Mouse (Mus musculus) liver, embryonic 12.5 days (tissue): ENCODE results near the gene Rsph3a. TPM values are rescaled to one million over a fixed set of nuclear protein-coding genes. Genes with fewer than 3 reads are reported as not detected.
"Not testable (repeated sequence)": the region's sequence is repeated elsewhere in the genome, so short reads cannot be mapped to it uniquely, and the experiment has no call there.

Experiments
- ATAC-seq: fragments of 200-750 bp; cut with Nextera tagmentation; 2 replicates; pipeline ENCODE4 v1.8.0; 2017; ENCODE audit warnings: moderate number of reproducible peaks, mild to moderate bottlenecking, moderate library complexity
- H3K27ac ChIP-seq: fragments of 300-500 bp; sonication (generic); 2 replicates; pipeline ENCODE4 v1.5.1; 2016; ENCODE audit warnings: mild to moderate bottlenecking
- H3K27me3 ChIP-seq: fragments of 300-500 bp; sonication (generic); replicated peaks from 2 replicates; pipeline ENCODE4 v1.6.1; 2016; ENCODE audit warnings: mild to moderate bottlenecking, moderate library complexity
- H3K36me3 ChIP-seq: fragments of 300-500 bp; sonication (generic); 2 replicates; pipeline ENCODE4 v1.6.1; 2016; ENCODE audit warnings: mild to moderate bottlenecking, moderate library complexity
- H3K4me1 ChIP-seq: fragments of 300-500 bp; sonication (generic); 2 replicates; pipeline ENCODE4 v1.6.1; 2016
- H3K4me2 ChIP-seq: fragments of 300-500 bp; sonication (generic); 2 replicates; pipeline ENCODE4 v1.6.1; 2016; ENCODE audit warnings: mild to moderate bottlenecking, moderate library complexity
- H3K4me3 ChIP-seq: fragments of 300-500 bp; sonication (generic); 2 replicates; pipeline ENCODE4 v1.5.1; 2016; ENCODE audit warnings: mild to moderate bottlenecking, moderate library complexity
- H3K9ac ChIP-seq: fragments of 300-500 bp; sonication (generic); 2 replicates; pipeline ENCODE4 v1.6.1; 2016; ENCODE audit warnings: mild to moderate bottlenecking, moderate library complexity
- H3K9me3 ChIP-seq: fragments of 300-500 bp; sonication (generic); replicated peaks from 2 replicates; pipeline ENCODE4 v1.6.1; 2016; ENCODE audit warnings: mild to moderate bottlenecking, moderate library complexity
- WGBS: fragments of 180-500 bp; shearing (Covaris S2); methylation state at CpG from one replicate; pipeline ENCODE4 v1.1.7; 2016; ENCODE audit not compliant: insufficient replicate concordance; 5-methylcytosine and 5-hydroxymethylcytosine counted together
- polyA plus RNA-seq: library from polyadenylated mRNA; unstranded; fragments of >200 nt; fragmentation: Nextera tagmentation; extraction: Ambion mirVana; gene quantifications from 2 replicates; pipeline ENCODE4 v1.2.1, GENCODE M21; 2016

Gene Rsph3a
- polyA plus RNA-seq = 23.0 and 26.0 TPM in 2 replicates

GRCm38 (mm10) chr17:7945117-7946052 lies at the start of gene Rsph3a:
Rsph3a (plus strand) TSS chr17:7945614.
- Histone ChIP-seq H3K27ac (peak within 1 kb of the TSS; percentile 84), H3K9ac (peak within 1 kb of the TSS; percentile 69), H3K4me3 (peak within 1 kb of the TSS; percentile 67), H3K4me2 (peak within 1 kb of the TSS; percentile 73)
- H3K9me3 ChIP-seq, H3K36me3 ChIP-seq, H3K27me3 ChIP-seq, H3K4me1 ChIP-seq: not testable (repeated sequence)
- WGBS = 4% methylated on average over 55 of the region's 58 CpGs
- peak; percentile 96 for ATAC-seq

GRCm38 (mm10) chr17:7896047-7896635 lies 49.3 kb upstream of the Rsph3a start:
- H3K36me3 ChIP-seq = no peaks in the 10 kb centered on the region
- no peaks in the 10 kb centered on the region for H3K9me3 ChIP-seq
- H3K4me2 ChIP-seq = no peak overlapping the region
- H3K4me3 ChIP-seq = no peak overlapping the region
- H3K4me1 ChIP-seq = no peaks in the 10 kb centered on the region
- no peaks in the 10 kb centered on the region for H3K27me3 ChIP-seq
- no peak overlapping the region for H3K27ac ChIP-seq
- H3K9ac ChIP-seq = no peak overlapping the region
- 55% methylated on average over 10 of the region's 10 CpGs for WGBS
- no peak for ATAC-seq

GRCm38 (mm10) chr17:7897120-7897519 lies 48.3 kb upstream of the Rsph3a start:
- H3K9ac ChIP-seq = no peak overlapping the region
- no peaks in the 10 kb centered on the region for H3K36me3 ChIP-seq
- H3K9me3 ChIP-seq = no peaks in the 10 kb centered on the region
- H3K4me3 ChIP-seq = no peak overlapping the region
- ATAC-seq = no peak
- WGBS = 56% methylated on average over 11 of the region's 11 CpGs
- no peaks in the 10 kb centered on the region for H3K27me3 ChIP-seq
- no peaks in the 10 kb centered on the region for H3K4me1 ChIP-seq
- no peak overlapping the region for H3K27ac ChIP-seq
- peak overlapping the region; percentile 16; the same call in 1 of the 2 replicates for H3K4me2 ChIP-seq

GRCm38 (mm10) chr17:7897756-7898155 lies 47.7 kb upstream of the Rsph3a start:
- no peak for ATAC-seq
- no peaks in the 10 kb centered on the region for H3K27me3 ChIP-seq
- no peak overlapping the region for H3K4me3 ChIP-seq
- no peak overlapping the region for H3K9ac ChIP-seq
- no peak overlapping the region for H3K4me2 ChIP-seq
- no peaks in the 10 kb centered on the region for H3K9me3 ChIP-seq
- WGBS = 63% methylated on average over 4 of the region's 4 CpGs
- no peaks in the 10 kb centered on the region for H3K4me1 ChIP-seq
- no peaks in the 10 kb centered on the region for H3K36me3 ChIP-seq
- H3K27ac ChIP-seq = no peak overlapping the region

- no peak for ATAC-seq
- no peak overlapping the region for H3K4me2 ChIP-seq
- H3K4me3 ChIP-seq = no peak overlapping the region
- no peaks in the 10 kb centered on the region for H3K4me1 ChIP-seq
- H3K9ac ChIP-seq = no peak overlapping the region
- no peak overlapping the region for H3K27ac ChIP-seq
- no peaks in the 10 kb centered on the region for H3K9me3 ChIP-seq
- no peaks in the 10 kb centered on the region for H3K36me3 ChIP-seq
- H3K27me3 ChIP-seq = no peaks in the 10 kb centered on the region
- WGBS = 62% methylated on average over 6 of the region's 6 CpGs
Observed at GRCm38 (mm10) chr17:7899233-7899632, 46.2 kb upstream of the Rsph3a start.

- no peak for ATAC-seq
- Histone ChIP-seq H3K4me3 (no peak overlapping the region), H3K9me3 (no peaks in the 10 kb centered on the region), H3K27ac (no peak overlapping the region), H3K4me1 (no peaks in the 10 kb centered on the region), H3K4me2 (no peak overlapping the region), H3K27me3 (no peaks in the 10 kb centered on the region), H3K36me3 (no peaks in the 10 kb centered on the region), H3K9ac (no peak overlapping the region)
- 63% methylated on average over 4 of the region's 4 CpGs for WGBS
Observed at GRCm38 (mm10) chr17:7899961-7900360, 45.5 kb upstream of the Rsph3a start.

GRCm38 (mm10) chr17:7901536-7901935 lies 43.9 kb upstream of the Rsph3a start:
- Histone ChIP-seq H3K9ac (no peak overlapping the region), H3K9me3 (no peaks in the 10 kb centered on the region), H3K4me3 (no peak overlapping the region), H3K27ac (no peak overlapping the region), H3K36me3 (no peaks in the 10 kb centered on the region), H3K4me2 (no peak overlapping the region), H3K4me1 (no peaks in the 10 kb centered on the region), H3K27me3 (no peaks in the 10 kb centered on the region)
- 55% methylated on average over 2 of the region's 2 CpGs for WGBS
- no peak for ATAC-seq

- Histone ChIP-seq H3K9me3 (no peaks in the 10 kb centered on the region), H3K4me2 (no peak overlapping the region), H3K27ac (no peak overlapping the region), H3K9ac (no peak overlapping the region), H3K4me1 (no peaks in the 10 kb centered on the region), H3K4me3 (no peak overlapping the region), H3K36me3 (no peaks in the 10 kb centered on the region), H3K27me3 (no peaks in the 10 kb centered on the region)
- no peak for ATAC-seq
- 58% methylated on average over 3 of the region's 3 CpGs for WGBS
Observed at GRCm38 (mm10) chr17:7902362-7902761, 43.1 kb upstream of the Rsph3a start.

GRCm38 (mm10) chr17:7904992-7905391 lies 40.4 kb upstream of the Rsph3a start:
- Histone ChIP-seq H3K4me3 (no peak overlapping the region), H3K4me2 (no peak overlapping the region), H3K9me3 (0 out of 2 replicates have a peak, but pooled peaks cover 2% of the 10 kb centered on the region), H3K9ac (no peak overlapping the region), H3K27me3 (no peaks in the 10 kb centered on the region), H3K4me1 (no peaks in the 10 kb centered on the region), H3K36me3 (no peaks in the 10 kb centered on the region), H3K27ac (no peak overlapping the region)
- ATAC-seq = no peak
- WGBS = 15% methylated on average over 2 of the region's 2 CpGs

GRCm38 (mm10) chr17:7905936-7906685 lies 39.3 kb upstream of the Rsph3a start:
- no peaks in the 10 kb centered on the region for H3K4me1 ChIP-seq
- ATAC-seq = no peak
- H3K27ac ChIP-seq = no peak overlapping the region
- peaks cover 5% of the 10 kb centered on the region; the same call in 1 of the 2 replicates for H3K9me3 ChIP-seq
- no peak overlapping the region for H3K4me3 ChIP-seq
- H3K4me2 ChIP-seq = no peak overlapping the region
- H3K36me3 ChIP-seq = no peaks in the 10 kb centered on the region
- H3K9ac ChIP-seq = no peak overlapping the region
- 24% methylated on average over 4 of the region's 4 CpGs for WGBS
- H3K27me3 ChIP-seq = 0 out of 2 replicates have a peak, but pooled peaks cover 1% of the 10 kb centered on the region

- H3K27ac ChIP-seq = no peak overlapping the region
- H3K27me3 ChIP-seq = 0 out of 2 replicates have a peak, but pooled peaks cover 5% of the 10 kb centered on the region
- no peaks in the 10 kb centered on the region for H3K36me3 ChIP-seq
- H3K4me3 ChIP-seq = no peak overlapping the region
- H3K9me3 ChIP-seq = peaks cover 8% of the 10 kb centered on the region; the same call in 1 of the 2 replicates
- no peak for ATAC-seq
- no peak overlapping the region for H3K9ac ChIP-seq
- no peaks in the 10 kb centered on the region for H3K4me1 ChIP-seq
- H3K4me2 ChIP-seq = no peak overlapping the region
- WGBS = 24% methylated on average over 2 of the region's 2 CpGs
Observed at GRCm38 (mm10) chr17:7914596-7915227, 30.7 kb upstream of the Rsph3a start.
